In the genomic region with DNA sequence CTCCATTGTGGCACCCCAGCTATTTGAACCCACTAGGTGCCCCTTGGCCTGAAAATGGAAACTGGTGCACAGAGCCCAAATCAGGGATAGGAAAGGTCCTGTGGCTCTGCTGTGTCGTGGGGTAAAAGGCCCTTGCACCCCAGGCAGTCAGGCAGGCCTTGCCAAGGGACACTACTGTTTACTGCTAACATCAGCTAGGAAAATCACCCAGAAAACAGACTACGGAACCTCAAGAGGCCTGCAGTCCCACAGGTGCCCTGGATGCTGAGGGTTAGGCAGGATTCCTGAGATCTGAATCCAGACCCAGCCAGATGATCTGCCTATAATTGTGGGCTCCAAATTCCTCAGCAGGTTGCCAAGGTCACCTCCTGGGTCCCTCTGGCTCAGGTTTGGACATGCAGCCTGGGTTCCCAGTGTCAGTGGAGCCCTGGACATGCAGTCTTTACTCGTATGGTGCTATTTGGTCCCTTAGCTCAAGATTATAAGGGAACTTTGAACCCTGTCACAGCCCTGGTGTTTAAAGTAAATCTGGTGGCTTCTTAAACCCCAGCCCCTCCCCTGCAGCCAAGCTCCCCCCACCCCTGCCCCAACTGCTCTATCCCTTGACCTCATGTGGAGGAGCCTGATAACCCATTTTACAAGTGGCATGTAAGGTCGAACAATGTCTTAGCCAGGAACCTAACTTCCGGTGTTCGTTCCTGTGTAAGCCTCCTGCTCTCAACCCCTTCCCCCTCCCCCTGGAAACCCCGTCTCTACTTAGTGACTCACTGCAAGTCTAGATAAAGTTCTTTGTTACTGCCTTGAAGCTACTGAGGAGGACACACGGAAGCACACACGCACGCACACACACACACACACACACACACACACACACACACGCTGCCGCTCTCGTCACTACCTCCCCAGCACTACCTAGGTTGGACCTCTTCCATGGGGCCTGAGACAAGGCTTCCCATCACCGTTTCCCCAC, we compare ENCODE assay signal across 9 mouse cellular contexts. TPM values are rescaled to one million over a fixed set of nuclear protein-coding genes. Genes with fewer than 3 reads are reported as not detected.
DNase-seq lines count a peak whose midpoint lies in the region; ATAC-seq and TF ChIP-seq lines count a peak whose summit lies in the region.
"Had no signal": no experiment of that assay in that cellular context is flagged by ENCODE, and none has a peak within 500 bp of the region (broad histone marks: within the 10 kb centered on the region; RNA-seq: fewer than 3 reads in every experiment).

No protein-coding gene starts in this region.

- H3K4me1 ChIP-seq in midbrain, embryonic 10.5 days = peaks cover 28% of the 10 kb centered on the region
- H3K4me1 ChIP-seq in midbrain, embryonic 16.5 days (ENCODE audit: control insufficient read depth, insufficient read depth, low read length) = peaks cover 2% of the 10 kb centered on the region; the same call in 1 of the 2 replicates
- H3K4me1 ChIP-seq in bone marrow, adult 2 months (ENCODE audit: control insufficient read depth, insufficient read depth, low read length) = peaks cover 17% of the 10 kb centered on the region
- peaks cover 65% of the 10 kb centered on the region for H3K4me1 ChIP-seq in liver, embryonic 15.5 days (replicated peaks)

- no peaks in the 10 kb centered on the region for H3K9me3 ChIP-seq in midbrain, embryonic 10.5 days (replicated peaks)
- no peaks in the 10 kb centered on the region for H3K9me3 ChIP-seq in midbrain, embryonic 16.5 days (replicated peaks; ENCODE audit: control insufficient read depth, low read length, poor library complexity, severe bottlenecking)
- no peaks in the 10 kb centered on the region for H3K9me3 ChIP-seq in liver, embryonic 15.5 days (replicated peaks)
- H3K9me3 ChIP-seq: midbrain, embryonic 12.5 days had no signal

- H3K27ac ChIP-seq in midbrain, embryonic 10.5 days (replicated peaks) = peak overlapping the region; percentile 57
- no peak overlapping the region for H3K27ac ChIP-seq in midbrain, embryonic 16.5 days (ENCODE audit: low read length)
- peak overlapping the region; percentile 33 for H3K27ac ChIP-seq in bone marrow, adult 2 months (ENCODE audit: control insufficient read depth, insufficient read depth, low read depth, low read length, poor library complexity)
- H3K27ac ChIP-seq in liver, embryonic 15.5 days (replicated peaks) = peak overlapping the region; percentile 71
- H3K27ac ChIP-seq: midbrain, embryonic 12.5 days had no signal

- ATAC-seq in midbrain, embryonic 16.5 days = no peak
- peak; percentile 64 for ATAC-seq in liver, embryonic 15.5 days (ENCODE audit: insufficient read depth)

- no peak for TF ChIP-seq CTCF in bone marrow, adult 2 months (IDR thresholded peaks at IDR 0.05; ENCODE audit: control insufficient read depth, insufficient read depth, low read length)

- H3K27me3 ChIP-seq in midbrain, embryonic 10.5 days (ENCODE audit: low read depth, poor library complexity, severe bottlenecking) = no peaks in the 10 kb centered on the region
- no peaks in the 10 kb centered on the region for H3K27me3 ChIP-seq in midbrain, embryonic 16.5 days (ENCODE audit: control insufficient read depth, insufficient read depth, low read depth, low read length)
- no peaks in the 10 kb centered on the region for H3K27me3 ChIP-seq in liver, embryonic 15.5 days
- H3K27me3 ChIP-seq: midbrain, embryonic 12.5 days had no signal

- 79% methylated on average over 14 of the region's 14 CpGs for WGBS in midbrain, embryonic 10.5 days
- WGBS in midbrain, embryonic 16.5 days = 79% methylated on average over 14 of the region's 14 CpGs
- WGBS in bone marrow, adult 2 months = 23% methylated on average over 14 of the region's 14 CpGs
- 23% methylated on average over 14 of the region's 14 CpGs for WGBS in liver, embryonic 15.5 days (ENCODE audit: insufficient replicate concordance)

- no peak overlapping the region for H3K4me2 ChIP-seq in midbrain, embryonic 16.5 days (ENCODE audit: low read length)
- H3K4me2 ChIP-seq in liver, embryonic 15.5 days = peak overlapping the region; percentile 29
- H3K4me2 ChIP-seq: midbrain, embryonic 12.5 days had no signal

- no peak overlapping the region for H3K9ac ChIP-seq in midbrain, embryonic 16.5 days (ENCODE audit: low read depth, low read length)
- H3K9ac ChIP-seq in liver, embryonic 15.5 days = no peak overlapping the region
- H3K9ac ChIP-seq: midbrain, embryonic 12.5 days had no signal

- no peaks in the 10 kb centered on the region for H3K36me3 ChIP-seq in midbrain, embryonic 10.5 days
- no peaks in the 10 kb centered on the region for H3K36me3 ChIP-seq in midbrain, embryonic 16.5 days (ENCODE audit: control insufficient read depth, insufficient read depth, low read length)
- H3K36me3 ChIP-seq in liver, embryonic 15.5 days (replicated peaks) = no peaks in the 10 kb centered on the region
- H3K36me3 ChIP-seq: midbrain, embryonic 12.5 days had no signal

- H3K4me3 ChIP-seq in midbrain, embryonic 10.5 days = no peak overlapping the region
- no peak overlapping the region for H3K4me3 ChIP-seq in midbrain, embryonic 16.5 days (ENCODE audit: low read depth, low read length)
- no peak overlapping the region for H3K4me3 ChIP-seq in bone marrow, adult 2 months (replicated peaks; ENCODE audit: control insufficient read depth, low read depth, low read length)
- H3K4me3 ChIP-seq in liver, embryonic 15.5 days (replicated peaks) = no peak overlapping the region
- H3K4me3 ChIP-seq: midbrain, embryonic 12.5 days had no signal

- no peak for TF ChIP-seq POLR2A in bone marrow, adult 2 months (IDR thresholded peaks at IDR 0.05; ENCODE audit: borderline replicate concordance, control insufficient read depth, low read depth, low read length)

- no peak for DNase-seq in midbrain, embryonic 10.5 days (ENCODE audit: low spot score)
- DNase-seq in heart, postnatal 4 days = peak; percentile 64
- peak; percentile 79 for DNase-seq in thymus, postnatal 14 days
- DNase-seq in c-Kit-positive CD71-positive TER-119-positive erythroid progenitor cells, embryonic 14.5 days (ENCODE audit: low spot score) = no peak
- DNase-seq in gastrocnemius, postnatal 25 days = no peak

RNA-seq across cellular contexts. Expression of a gene that starts 28.6 kb away (rescaled TPM):
- polyA plus RNA-seq in midbrain, embryonic 10.5 days (2016; fragmentation: Nextera tagmentation; extraction: Ambion mirVana) = 16.5 and 19.4 TPM in 2 replicates
- polyA plus RNA-seq in midbrain, embryonic 16.5 days (2015; fragmentation: Nextera tagmentation; extraction: Ambion mirVana) = 7.0 and 7.1 TPM in 2 replicates
- 19.7 and 28.6 TPM in 2 replicates for polyA plus RNA-seq in bone marrow, adult 2 months (2011; ENCODE audit: insufficient read depth, insufficient read length, low replicate concordance, missing spikeins)
- total RNA-seq in heart, postnatal 4 days (2021) = 10 to 100 TPM; 22.4 to 28.0 TPM
- 63.5 and 68.6 TPM in 2 replicates for polyA plus RNA-seq in liver, embryonic 15.5 days (2015; fragmentation: Nextera tagmentation; extraction: Ambion mirVana)
- total RNA-seq in gastrocnemius, postnatal 25 days (2021) = 100 to 1,000 TPM; 130 to 154 TPM

RNA-seq across cellular contexts. Expression of a gene that starts 31.7 kb away (rescaled TPM):
- 5.9 and 6.0 TPM in 2 replicates for polyA plus RNA-seq in midbrain, embryonic 10.5 days (2016; fragmentation: Nextera tagmentation; extraction: Ambion mirVana)
- polyA plus RNA-seq in midbrain, embryonic 16.5 days (2015; fragmentation: Nextera tagmentation; extraction: Ambion mirVana) = 4.4 and 5.3 TPM in 2 replicates
- 9.9 and 14.6 TPM in 2 replicates for polyA plus RNA-seq in bone marrow, adult 2 months (2011; ENCODE audit: insufficient read depth, insufficient read length, low replicate concordance, missing spikeins)
- 10 to 100 TPM; 26.0 to 26.8 TPM for total RNA-seq in heart, postnatal 4 days (2021)
- polyA plus RNA-seq in liver, embryonic 15.5 days (2015; fragmentation: Nextera tagmentation; extraction: Ambion mirVana) = 4.6 and 5.1 TPM in 2 replicates
- total RNA-seq in gastrocnemius, postnatal 25 days (2021) = 1 to 10 TPM; 7.6 to 8.3 TPM

Comparison
In these comparisons a context has a peak if more than half of its experiments do, and no peak if none do; other contexts are left out.
1. DNase-seq: peak in heart, postnatal 4 days (single experiment) and thymus, postnatal 14 days (single experiment); none in midbrain, embryonic 10.5 days (single experiment), c-Kit-positive CD71-positive TER-119-positive erythroid progenitor cells, embryonic 14.5 days (single experiment) and gastrocnemius, postnatal 25 days (single experiment).